Mouse (Mus musculus) spleen, adult 2 months (tissue): ENCODE measurements around the gene H2al2a.

Experiments used
- CTCF ChIP-seq: fragments of 200-500 bp; IDR thresholded peaks from 2 replicates; pipeline ENCODE4 v1.5.1; 2011; ENCODE audit warnings: mild to moderate bottlenecking, inconsistent platforms; ENCODE audit not compliant: insufficient read depth, insufficient read length, insufficient replicate concordance; ENCODE audit errors: extremely low read depth
- POLR2A ChIP-seq: fragments of 200-500 bp; IDR thresholded peaks from 2 replicates; pipeline ENCODE4 v1.6.1; 2011; ENCODE audit warnings: low read depth, low read length, inconsistent platforms

DNA sequence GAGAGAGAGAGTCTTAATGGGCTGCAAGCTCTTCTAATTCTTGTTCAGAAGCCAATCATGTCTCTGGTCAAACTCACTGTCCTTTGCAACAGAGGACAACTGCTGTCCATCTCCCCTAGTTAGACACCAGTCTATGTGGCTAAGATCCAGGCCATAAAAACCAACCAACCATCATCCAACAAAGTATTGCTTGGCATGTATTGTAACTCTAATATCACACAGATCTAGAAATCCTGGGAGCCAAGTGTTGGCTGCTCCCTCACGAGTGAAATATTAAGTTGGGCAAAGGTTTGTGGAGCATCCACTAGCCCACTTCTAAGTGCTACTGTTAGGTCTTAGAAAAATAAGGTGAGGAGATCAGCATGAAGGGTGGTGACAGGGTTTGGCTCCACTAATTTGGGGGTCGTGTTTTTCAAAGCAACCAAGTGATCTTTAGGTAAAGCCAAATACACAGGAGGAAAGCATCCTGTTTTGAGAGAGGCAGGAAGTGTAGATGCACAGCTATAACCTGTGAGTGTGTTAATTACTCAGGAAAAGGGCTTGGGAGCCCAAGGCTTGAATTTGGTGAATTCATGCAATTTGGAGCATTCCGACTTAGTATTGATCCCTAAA, 41.5 kb upstream of the H2al2a start:
- TF ChIP-seq CTCF (no peak), POLR2A (no peak)
